Mouse (Mus musculus): ENCODE measurements around the gene Lrpap1. TPM values are rescaled to one million over a fixed set of nuclear protein-coding genes. Genes with fewer than 3 reads are reported as not detected.

The Lrpap1 gene
- total RNA-seq, 1 experiment from 2014 or later: 67.4 TPM

Other genes starting within 250 kb of the Lrpap1 start
- gene Msantd1, start 197.8 kb downstream of the Lrpap1 start, total RNA-seq (2017): 1.8 and 4.6 TPM in 2 replicates
- gene Rgs12, start 156.3 kb downstream of the Lrpap1 start, total RNA-seq (2017): 15.6 and 46.5 TPM in 2 replicates
- 2.9 and 6.1 TPM in 2 replicates for gene Hgfac, start 64.3 kb downstream of the Lrpap1 start, total RNA-seq (2017)
- 0.31 TPM in 1 of 2 replicates, not detected in the other for gene Dok7, start 49.0 kb downstream of the Lrpap1 start, total RNA-seq (2017)
- not detected in 2 replicates for gene Adra2c, start 172.6 kb upstream of the Lrpap1 start, total RNA-seq (2017)